In genomic region chr6:51921831-51922230, GRCm38 (mm10) we compare ENCODE assay signal across 22 mouse cellular contexts.
"Had no signal": no experiment of that assay in that cellular context is flagged by ENCODE, and none has a peak within 500 bp of the region (broad histone marks: within the 10 kb centered on the region; RNA-seq: fewer than 3 reads in every experiment).

No protein-coding gene starts in this region.

- H3K27ac ChIP-seq: left cerebral cortex, adult 2 months; limb, embryonic 10.5 days; limb, embryonic 13.5 days; liver, embryonic 12.5 days; liver, embryonic 15.5 days; lung, embryonic 15.5 days; neural tube, embryonic 12.5 days; neural tube, embryonic 15.5 days; stomach, embryonic 15.5 days had no signal

- H3K9me3 ChIP-seq: limb, embryonic 10.5 days; limb, embryonic 13.5 days; liver, embryonic 12.5 days; liver, embryonic 15.5 days; lung, embryonic 15.5 days; neural tube, embryonic 12.5 days; neural tube, embryonic 15.5 days; stomach, embryonic 15.5 days had no signal

- H3K27me3 ChIP-seq: limb, embryonic 13.5 days; liver, embryonic 12.5 days; liver, embryonic 15.5 days; lung, embryonic 15.5 days; neural tube, embryonic 12.5 days; neural tube, embryonic 15.5 days; stomach, embryonic 15.5 days had no signal

- DNase-seq: kidney, adult 18-20 months; kidney, postnatal 10 days; kidney, postnatal 36 days; layer of hippocampus, postnatal 36 days; liver; lung, postnatal 14 days; lung, postnatal 4 days; midbrain, embryonic 14.5 days; right cerebral cortex, adult 18-20 months; right cerebral cortex, postnatal 14 days; spleen, adult 18-20 months; thymus, postnatal 25 days had no signal

- H3K4me3 ChIP-seq: left cerebral cortex, adult 2 months; limb, embryonic 10.5 days; limb, embryonic 13.5 days; liver, embryonic 12.5 days; liver, embryonic 15.5 days; lung, embryonic 15.5 days; neural tube, embryonic 12.5 days; neural tube, embryonic 15.5 days; stomach, embryonic 15.5 days had no signal

- H3K9ac ChIP-seq: limb, embryonic 13.5 days; liver, embryonic 12.5 days; liver, embryonic 15.5 days; lung, embryonic 15.5 days; neural tube, embryonic 12.5 days; neural tube, embryonic 15.5 days; stomach, embryonic 15.5 days had no signal

- H3K4me2 ChIP-seq: limb, embryonic 13.5 days; liver, embryonic 12.5 days; liver, embryonic 15.5 days; lung, embryonic 15.5 days; midbrain, embryonic 11.5 days; neural tube, embryonic 12.5 days; neural tube, embryonic 15.5 days; stomach, embryonic 15.5 days had no signal

- H3K4me1 ChIP-seq: limb, embryonic 10.5 days; limb, embryonic 13.5 days; liver, embryonic 12.5 days; liver, embryonic 15.5 days; neural tube, embryonic 12.5 days; neural tube, embryonic 15.5 days; stomach, embryonic 15.5 days had no signal

- ATAC-seq: liver, embryonic 12.5 days had no signal

- H3K36me3 ChIP-seq: limb, embryonic 10.5 days; limb, embryonic 13.5 days; liver, embryonic 12.5 days; liver, embryonic 15.5 days; lung, embryonic 15.5 days; neural tube, embryonic 12.5 days; neural tube, embryonic 15.5 days; stomach, embryonic 15.5 days had no signal
